Mouse (Mus musculus): ENCODE data around the gene Gabrb2. TPM values are rescaled to one million over a fixed set of nuclear protein-coding genes. Genes with fewer than 3 reads are reported as not detected.

Gene Gabrb2
- 0.04 TPM in 1 of 2 replicates, not detected in the other for polyA plus RNA-seq (2012)

DNA sequence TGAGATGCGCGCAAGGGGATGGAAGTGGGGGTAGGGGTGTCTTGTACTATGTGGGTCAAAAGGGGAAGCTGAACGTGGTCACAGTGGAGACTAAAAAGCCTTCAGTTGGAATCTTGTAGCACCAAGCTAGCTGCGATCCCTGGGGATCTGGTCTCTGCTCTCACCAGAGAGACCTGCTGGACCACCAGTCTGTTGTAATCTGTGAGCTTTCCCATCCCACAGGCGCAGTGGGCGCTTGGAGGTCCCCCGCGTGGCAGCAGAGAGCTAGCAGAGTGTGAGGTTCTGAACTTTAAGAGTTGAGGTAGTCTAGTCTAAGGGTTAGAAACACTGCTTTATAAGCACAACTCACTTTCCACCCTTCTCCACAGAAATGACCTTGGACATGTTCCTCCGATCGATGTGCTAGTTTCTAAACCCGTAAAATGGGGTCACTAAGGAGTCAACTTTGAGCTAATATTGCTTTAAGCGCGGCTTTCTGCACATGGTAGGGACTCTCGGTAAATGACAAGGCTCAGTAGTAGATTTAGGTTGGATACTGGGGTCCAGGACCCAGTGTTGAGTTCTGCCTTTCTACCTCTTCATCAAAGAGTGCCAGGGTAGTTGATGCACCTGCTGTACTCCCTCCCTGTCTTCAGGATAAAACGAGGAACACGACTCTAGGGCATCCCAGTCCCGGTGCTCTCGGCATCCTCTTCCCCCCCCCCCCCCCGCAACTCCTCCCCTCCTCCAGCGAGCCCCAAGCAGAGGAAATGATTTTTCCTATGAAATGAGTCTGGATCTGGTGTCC lies at the start of gene Gabrb2:
Gene Gabrb2, plus strand, starts transcription at position 762 of the 787 bp plus-strand sequence.

Other genes with a start within 250 kb of the Gabrb2 start
- gene Gabra1, start 236.8 kb upstream of the Gabrb2 start, polyA plus RNA-seq (2012), result not detected in 2 replicates
- not detected in 2 replicates for gene Gabra6, start 98.7 kb upstream of the Gabrb2 start, polyA plus RNA-seq (2012)

Measured in megakaryocyte-erythroid progenitor cell, adult 5 weeks (primary cell).